Mouse (Mus musculus) urinary bladder, postnatal 14 days (tissue): ENCODE measurements around the gene Cfap157.
A peak's percentile ranks its signal among the peaks of the same experiment; 100 is the strongest.

Source experiments
- DNase-seq: peaks from one replicate; pipeline ENCODE4 v3.0.0; 2021; ENCODE audit warnings: low spot score

Cfap157 gene

GRCm38 (mm10) chr2:32784048-32784681 is at the start of gene Cfap157:
Cfap157 (minus strand) TSS chr2:32784428.
- no peak for DNase-seq

DNA sequence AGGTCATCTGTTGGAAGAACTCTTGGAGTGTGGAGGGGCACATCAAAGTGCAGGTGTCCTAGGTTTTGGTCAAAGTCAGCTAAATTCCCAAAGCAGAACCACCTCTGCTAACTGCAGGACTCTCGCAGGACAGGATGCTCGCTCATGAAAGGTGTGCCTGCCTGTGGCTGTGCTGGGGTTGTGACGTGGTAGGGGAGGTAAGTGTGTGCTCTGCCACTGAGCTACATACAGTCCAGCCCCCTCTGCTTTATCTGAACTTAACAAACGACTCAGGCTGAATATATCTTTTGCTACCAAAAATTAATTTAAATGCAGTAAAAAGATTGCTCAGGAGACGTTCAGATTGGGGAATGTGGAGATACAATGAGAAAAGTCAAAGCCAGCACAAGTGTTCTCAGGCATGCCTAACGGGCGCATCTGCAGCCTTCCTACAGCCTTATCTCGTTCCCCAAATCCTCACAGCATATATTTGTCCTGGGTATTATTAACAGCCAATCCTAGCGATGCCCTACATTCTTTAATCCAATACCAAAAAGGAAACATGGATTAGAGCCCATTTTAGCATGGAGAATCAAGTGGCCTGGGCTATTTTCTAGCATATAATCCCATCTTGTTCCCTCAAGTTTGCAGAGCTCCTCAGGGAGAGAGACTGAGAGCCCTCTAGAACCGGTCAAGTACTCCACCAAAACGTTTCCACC is 44.9 kb upstream of the Cfap157 start:
- no peak for DNase-seq

GRCm38 (mm10) chr2:32825796-32826195 is 41.6 kb upstream of the Cfap157 start:
- DNase-seq, result no peak

- no peak for DNase-seq
Observed at GRCm38 (mm10) chr2:32824778-32825177, 40.5 kb upstream of the Cfap157 start.

GRCm38 (mm10) chr2:32824181-32824580 is 40.0 kb upstream of the Cfap157 start:
- no peak for DNase-seq

GRCm38 (mm10) chr2:32823579-32824154 is 39.4 kb upstream of the Cfap157 start:
- DNase-seq, result no peak

DNA sequence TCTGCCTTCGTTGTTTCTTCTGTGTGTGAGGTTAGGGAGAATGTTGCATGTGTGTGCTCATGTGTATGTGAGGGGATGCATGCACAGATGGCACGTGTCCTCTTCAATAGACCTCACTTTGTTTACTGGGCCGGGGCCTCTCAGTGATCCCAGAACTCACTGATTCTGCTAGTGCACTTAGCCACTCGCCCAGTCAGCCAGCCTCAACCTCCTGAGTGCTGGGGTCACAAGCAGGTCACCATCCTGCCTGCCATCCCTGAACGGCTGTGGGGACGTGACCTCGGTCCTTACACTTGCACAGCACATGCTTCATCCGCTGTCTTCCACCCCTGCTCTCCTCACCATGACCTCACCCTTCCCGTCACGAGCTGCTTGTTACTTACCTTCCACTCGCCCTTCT is 38.9 kb upstream of the Cfap157 start:
- DNase-seq, result no peak

DNA sequence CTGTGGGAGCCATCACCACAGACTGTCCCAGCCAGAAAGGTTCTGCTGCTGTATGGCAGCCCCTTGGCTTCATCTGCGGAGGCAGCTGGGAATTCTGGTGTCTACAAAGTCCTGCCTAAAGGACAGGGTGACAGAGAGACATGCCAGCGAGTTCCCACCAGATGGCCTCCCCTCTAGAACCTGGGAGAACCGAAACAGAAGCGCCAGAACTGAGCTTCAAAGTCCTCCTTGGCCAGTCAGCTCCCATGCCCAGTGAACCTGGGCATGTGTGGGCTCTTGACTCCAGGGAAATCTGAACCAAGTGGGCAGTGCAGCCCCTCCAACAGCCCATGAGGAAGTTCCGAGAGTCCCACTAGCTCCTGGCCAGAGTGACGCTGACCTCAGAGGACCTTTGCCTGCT is 38.4 kb upstream of the Cfap157 start:
- no peak for DNase-seq

DNA sequence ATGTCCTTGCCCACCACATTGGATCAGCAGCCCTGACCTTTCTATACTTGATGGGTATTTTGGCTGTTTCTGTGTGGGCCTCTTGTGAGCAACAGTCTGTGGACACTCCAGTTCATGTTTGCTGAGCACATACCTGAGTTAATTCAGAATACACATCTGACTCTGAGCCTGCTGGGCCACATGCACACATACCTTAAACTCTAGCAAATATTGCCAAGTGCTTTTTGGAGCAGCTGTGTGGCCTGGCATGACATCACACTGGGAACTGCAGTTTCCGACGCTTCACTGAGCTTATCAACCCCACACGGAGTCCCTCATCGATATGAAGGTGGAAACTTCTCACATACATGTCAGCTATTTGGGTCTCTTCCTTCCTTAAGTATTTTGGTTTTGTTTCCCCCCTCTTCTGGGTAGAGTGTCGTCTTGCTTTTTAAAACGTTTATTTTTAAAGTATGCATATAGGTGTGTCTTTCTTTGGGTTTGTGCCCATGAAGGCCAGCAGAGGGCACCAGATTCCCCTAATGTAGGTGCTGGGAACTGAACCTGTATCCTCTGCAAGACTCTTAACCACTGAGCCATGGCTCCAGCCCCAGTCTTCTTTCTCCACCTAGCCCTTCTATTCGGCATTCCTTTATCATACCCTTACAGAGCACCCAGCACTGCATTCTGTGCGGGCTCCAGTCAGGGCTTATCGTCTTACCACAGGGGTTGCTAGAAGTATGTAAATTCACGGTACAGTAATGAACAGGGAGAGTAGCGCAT is 37.0 kb upstream of the Cfap157 start:
- DNase-seq, result peak; percentile 40

GRCm38 (mm10) chr2:32818208-32818607 is 34.0 kb upstream of the Cfap157 start:
- no peak for DNase-seq

- DNase-seq, result no peak
Observed at GRCm38 (mm10) chr2:32817589-32817988, 33.4 kb upstream of the Cfap157 start.

- no peak for DNase-seq
Observed at GRCm38 (mm10) chr2:32816946-32817581, 32.8 kb upstream of the Cfap157 start.

DNA sequence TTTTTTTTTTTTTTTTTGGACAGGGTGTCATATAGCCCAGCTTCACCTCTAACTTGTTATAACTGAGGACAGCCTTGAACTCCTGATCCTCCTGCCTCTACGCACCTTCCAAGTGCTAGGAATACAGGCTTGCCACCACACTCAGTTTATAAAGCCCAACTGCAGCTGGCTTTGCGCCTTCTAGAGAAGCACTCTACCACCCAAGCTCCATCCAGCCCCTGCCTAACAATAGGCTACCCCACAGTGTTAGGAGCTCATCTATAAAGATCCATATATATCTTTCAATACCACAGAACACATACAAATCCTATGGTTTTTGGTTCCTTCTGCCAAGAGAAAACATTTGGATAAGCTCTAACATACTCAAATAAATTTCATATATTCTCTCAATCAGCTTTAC is 32.3 kb upstream of the Cfap157 start:
- DNase-seq, result no peak

GRCm38 (mm10) chr2:32811959-32812358 is 27.7 kb upstream of the Cfap157 start:
- DNase-seq, result no peak

DNA sequence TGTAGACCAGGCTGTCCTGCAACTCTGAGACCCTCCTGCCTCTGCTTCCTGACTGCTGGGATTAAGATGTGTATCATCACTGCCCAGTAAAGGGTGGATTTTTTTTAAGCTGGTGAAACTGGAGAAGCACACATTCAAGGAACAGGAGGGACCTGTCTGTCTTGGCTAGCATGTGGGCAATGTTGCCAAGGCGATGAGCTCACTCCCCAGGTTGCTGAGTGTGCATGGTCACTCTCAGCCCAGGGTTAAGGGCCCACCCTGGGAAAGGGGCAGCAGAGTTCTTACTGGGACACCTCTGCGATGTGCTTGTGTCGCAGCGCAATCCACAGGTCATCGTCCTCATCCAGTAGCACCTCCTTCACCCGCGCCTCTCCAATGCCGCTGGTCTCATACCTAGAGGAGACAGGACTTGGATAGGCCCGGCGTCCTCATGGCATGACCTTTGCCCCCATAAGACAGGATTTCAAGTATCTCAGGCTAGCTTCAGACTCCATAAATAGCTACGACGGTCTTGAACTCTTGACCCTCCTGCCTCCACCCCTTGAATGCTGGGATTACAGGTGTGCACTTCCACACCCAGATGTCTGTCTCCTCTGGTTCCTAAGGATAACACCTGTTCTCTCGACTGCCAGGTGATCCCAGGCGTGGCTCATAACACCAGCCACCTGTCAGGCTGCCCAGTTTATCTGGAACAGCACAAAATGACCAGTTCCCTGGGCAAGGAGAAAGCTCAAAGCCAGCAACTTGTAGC is 24.8 kb upstream of the Cfap157 start:
- DNase-seq, result no peak

DNA sequence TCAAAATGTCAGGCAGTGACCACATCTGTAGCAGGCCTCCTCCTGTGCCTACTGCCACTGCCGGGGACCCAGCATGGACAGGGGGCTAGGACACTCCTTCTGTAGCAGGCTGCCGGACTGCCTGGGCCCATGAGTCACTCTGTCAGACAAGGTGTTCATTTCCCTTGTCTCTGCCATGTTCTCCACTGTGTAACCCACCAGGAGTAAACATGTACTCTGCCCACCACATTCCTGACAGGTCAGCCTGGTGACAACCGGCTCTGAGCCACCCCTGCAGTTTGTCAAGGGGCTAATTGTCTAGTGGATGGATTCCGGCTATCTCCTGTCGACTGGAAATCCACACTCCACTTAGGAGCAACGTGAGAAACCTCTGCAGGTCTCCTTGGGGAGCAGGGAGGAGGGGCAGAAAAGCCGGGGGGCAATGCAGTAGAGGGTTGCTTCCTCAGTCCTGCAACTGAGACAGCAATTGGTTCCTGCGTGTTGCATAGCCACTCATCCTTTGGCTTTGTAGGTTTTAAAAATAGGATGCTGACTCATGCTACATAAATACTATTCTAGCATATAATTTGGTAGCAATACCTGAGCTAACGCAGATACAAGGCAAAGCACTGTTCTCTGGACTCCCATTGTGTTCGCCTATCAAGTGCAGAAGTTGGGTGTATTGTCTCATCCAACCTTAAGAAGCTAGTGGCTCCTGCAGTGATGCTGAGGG is 14.2 kb upstream of the Cfap157 start:
- no peak for DNase-seq

DNA sequence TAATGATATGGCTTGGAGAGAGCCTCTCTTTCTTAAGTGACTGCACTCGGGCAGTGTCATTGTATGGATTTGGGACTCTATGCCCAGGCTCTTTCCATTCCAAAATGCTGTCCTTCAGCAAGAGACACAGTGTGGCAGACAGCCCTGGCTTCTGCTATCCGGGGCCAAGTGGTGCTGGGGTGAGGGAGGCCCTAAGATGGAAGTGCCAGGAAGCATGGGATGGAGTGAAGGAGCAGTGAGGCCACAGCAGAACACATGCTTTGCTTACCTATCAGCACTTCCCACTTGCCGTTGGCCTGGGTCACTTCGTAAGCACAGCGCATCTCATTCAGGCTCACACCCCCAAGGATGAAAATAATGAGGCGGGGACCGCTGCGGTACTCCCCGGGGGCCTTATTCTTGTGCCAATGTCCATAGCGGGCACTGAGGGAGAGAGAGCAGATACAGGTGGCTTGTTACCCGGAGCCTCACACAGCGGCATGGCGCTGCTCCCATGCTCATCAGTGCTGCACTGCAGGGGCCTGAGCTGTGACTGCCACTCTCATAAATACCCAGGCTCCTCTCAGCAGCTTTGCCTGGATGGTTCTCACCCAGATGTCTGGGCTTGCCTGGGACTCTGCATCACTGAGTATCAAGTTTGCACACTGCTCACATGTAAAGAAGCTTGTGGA is 11.7 kb upstream of the Cfap157 start:
- no peak for DNase-seq

GRCm38 (mm10) chr2:32791297-32791696 is 7.1 kb upstream of the Cfap157 start:
- DNase-seq, result peak; percentile 54

GRCm38 (mm10) chr2:32788581-32788980 is 4.4 kb upstream of the Cfap157 start:
- DNase-seq, result no peak

DNA sequence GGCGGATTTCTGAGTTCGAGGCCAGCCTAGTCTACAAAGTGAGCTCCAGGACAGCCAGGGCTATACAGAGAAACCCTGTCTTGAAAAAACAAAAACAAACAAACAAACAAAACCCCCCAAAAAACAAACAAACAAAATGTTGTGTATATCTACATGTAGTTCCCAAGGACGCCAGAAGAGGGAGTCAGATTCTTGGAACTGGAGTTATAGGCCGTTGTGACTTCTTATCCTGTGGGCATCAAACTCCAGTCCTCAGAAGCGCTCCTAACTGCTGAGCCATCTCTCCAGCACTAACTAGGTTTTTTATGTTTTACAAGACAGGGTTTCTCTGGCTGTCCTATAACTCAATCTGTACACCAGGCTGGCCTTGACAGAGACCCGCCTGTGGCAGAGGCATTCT is 2.9 kb upstream of the Cfap157 start:
- DNase-seq, result no peak
